Mouse (Mus musculus) gastrocnemius, postnatal 25 days (tissue): ENCODE data around the gene Etl4. TPM values are rescaled to one million over a fixed set of nuclear protein-coding genes. Genes with fewer than 3 reads are reported as not detected.

Source experiments
- DNase-seq: peaks from one replicate; pipeline ENCODE4 v3.0.0; 2022
- total RNA-seq, 2 experiments: library from RNA; stranded (reverse); gene quantifications; 1 replicate in 1 of 2; 2 replicates in 1 of 2; pipeline ENCODE4 v1.2.3; 2021

Etl4 gene
- total RNA-seq, 2 experiments from 2014 or later: 23.6 to 43.0 TPM

DNA sequence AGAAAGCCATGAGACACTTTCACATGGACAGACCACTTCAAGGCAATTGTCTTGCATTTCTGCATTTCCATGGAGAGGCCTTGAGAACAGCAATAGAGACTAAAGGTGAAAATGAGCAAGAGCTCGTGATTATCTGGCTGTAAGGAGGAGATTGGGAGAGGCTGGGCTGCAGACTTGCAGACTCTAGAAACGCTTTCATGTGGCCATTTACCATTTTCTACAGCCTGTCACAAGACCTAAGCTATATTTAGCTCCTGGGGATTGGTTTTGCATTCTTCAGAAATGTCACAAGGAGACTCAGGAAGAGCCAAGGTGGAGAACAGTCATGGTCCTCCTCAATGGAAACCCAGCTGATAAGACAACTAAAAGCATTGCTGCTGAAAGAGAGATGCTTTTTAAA is 801.4 kb downstream of the Etl4 start:
- no peak for DNase-seq

DNA sequence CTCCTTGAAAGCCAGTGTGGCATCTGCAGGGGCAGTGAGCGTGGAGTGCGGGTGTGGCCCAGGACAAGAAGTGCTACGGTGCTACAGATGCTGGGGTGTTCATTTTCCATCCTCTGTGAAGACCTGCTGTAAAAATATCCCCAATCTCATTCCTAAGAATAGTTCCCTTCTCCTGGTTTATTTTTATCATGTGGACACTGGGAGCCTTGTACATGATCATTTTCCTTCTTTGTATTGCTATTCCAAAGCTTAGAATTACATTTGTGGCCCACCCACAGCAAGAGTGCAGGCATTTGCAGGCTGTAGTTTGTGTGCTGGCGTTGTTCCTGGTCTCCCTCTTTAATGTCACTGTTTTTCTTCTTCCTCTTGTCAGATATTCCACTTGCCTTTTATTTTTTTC is 809.5 kb downstream of the Etl4 start:
- no peak for DNase-seq

DNA sequence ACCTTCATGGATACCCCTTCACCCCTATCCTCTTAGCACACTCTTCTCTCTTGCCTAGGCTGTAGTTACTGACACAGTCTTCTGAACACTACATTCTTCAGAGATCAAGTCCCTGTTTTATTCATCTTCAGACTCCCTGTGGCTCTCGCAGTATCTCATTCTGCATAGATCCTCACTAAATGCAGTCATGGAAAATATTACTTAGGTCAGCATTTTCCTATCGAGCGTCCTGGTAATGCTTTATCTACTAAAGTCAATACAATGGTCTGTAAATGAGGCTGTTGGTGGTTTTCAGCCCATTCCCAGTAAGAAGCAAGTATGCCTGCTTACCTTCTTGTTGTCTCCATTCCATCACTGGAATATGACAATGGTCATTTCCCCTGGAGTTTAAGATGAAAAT is 811.5 kb downstream of the Etl4 start:
- no peak for DNase-seq

DNA sequence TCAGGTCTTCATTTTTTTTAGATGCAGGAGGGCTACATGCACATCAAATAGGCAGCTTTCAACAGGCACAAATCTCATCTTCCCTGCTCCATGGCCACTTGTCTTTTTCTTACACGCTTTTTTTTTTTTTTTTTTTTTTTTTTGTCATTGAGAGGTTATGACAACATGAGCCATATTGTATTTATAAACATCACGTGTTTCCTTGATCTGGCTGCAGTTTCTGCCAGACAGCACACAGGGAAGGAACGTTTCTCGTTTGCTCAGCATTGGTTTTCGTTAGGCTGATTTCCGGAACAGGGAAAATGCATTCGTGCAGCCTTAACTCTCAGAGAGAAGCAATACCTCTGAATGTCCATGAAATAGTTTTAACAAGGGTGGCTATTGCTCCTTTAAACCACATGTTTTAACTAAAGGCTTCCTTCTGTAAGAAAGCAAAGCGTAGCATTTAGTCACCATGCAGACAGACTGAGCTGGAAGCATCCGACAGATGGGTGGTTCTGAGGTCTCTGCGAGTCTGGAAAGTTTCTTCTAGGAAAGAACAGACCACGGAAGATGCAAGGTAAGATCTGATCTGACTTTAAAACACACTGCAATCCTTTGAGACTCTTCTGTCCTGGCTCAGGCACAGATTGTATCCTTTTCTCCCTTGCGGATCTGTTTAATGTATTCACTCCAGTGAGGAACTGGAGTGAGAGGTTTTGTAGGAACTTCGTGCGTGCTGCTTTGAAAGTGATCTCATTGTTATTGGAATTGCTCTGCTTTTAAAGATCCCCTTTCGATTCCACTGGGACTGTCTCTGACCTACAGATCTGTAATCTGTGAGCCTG is 812.8 kb downstream of the Etl4 start:
- no peak for DNase-seq

DNA sequence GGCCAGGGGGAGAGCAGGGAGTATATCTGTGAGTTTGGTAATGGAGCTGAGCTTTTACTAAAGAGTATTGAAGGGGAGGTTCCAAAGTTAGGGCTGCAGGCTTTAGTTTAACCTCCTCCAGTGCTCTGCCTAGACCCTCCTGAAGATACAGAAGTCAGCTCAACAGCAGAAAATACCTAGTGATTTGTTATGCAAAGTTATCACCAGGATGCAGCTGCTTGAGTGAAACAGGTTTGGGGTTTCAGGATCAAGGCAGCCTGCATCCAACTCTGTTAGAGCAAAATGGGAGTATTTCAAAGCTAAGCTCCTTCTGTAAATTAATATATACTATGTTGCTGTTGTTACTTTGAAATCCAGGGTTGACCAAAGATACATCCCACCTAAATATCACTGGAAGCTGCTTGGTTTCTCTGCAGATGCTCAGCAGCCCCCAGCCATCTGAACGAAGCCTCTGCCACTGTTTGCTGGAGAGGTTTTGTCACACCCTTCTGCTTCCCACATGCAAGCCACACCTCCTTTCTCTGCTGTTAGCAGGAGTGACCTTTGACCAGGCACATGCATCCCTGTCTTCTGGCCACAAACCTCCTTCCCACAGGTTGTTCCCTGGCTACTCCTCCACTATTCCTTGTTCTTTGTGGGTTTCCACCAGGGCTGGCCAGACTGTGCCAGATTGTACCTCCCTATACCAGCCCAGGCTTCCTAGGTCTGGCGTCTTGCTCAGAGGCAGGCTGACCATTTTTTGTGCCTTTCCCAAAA is 814.6 kb downstream of the Etl4 start:
- no peak for DNase-seq

DNA sequence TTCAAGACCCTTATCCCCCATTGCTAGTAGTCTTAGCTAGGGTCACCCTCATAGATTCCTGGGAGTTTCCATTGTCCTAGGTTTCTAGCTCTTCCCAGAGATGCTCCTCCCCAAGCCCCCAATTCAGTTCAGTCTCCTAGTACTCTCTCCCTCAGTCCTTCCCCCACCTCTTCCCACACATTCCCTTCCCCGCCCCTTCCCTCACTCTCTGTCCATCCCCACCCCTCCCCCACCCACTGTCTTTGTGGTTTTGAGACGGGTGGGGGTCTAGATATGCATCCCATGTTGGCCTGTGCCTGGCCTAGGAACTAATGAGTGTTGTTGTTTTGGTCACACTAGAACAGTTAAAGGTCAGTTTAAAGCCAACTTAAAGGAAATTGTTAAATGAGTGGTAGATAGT is 817.4 kb downstream of the Etl4 start:
- no peak for DNase-seq

DNA sequence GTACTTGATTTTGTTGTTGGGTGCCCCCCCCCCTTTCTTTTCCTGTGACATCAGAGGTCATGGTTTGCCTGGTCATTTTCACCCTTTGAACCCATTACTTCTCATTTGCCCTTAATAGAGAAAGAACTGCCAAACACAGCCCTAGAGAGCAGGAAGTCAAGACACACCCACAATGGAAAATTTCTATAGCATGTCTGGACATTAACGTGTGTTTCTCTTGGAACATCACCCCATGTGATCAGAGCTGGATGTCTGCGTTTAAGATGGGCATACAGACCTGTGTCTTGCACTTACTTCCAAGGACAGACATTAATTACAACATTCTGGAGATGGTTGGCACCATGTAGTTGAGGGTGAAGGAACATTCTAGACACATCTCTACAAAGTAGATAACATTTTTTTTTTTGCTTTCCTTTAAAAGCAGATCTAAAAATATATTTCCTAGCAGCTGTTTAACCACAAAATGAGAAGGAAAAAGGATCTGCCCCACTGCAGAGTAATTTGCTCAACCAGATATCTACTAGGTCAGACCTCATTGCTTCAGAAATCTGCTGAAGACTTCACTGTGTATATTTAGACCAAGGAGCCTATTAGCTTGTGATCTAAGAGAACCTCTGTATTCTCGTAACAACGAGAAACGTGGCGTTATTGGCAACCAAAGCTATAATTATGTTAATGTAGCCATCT is 818.3 kb downstream of the Etl4 start:
- no peak for DNase-seq

DNA sequence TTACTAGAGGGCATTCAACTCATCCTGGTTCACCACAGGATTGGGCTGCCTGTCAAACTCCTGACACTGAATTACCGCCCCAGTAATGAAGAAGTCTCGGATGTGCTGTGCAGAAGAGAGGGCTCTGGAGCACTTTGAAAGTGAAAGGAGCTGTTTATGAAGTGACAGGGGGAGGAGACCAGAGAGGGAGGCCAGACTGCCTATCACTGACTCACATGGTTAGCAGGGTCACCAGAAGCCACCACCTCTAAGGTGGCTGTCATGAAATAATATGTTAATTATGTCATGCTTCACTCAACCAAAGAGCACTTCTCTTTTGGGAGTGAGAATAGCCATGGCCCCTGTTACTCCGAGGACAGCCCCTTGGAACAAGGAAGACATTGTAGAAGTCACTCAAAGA is 825.9 kb downstream of the Etl4 start:
- DNase-seq: no peak

DNA sequence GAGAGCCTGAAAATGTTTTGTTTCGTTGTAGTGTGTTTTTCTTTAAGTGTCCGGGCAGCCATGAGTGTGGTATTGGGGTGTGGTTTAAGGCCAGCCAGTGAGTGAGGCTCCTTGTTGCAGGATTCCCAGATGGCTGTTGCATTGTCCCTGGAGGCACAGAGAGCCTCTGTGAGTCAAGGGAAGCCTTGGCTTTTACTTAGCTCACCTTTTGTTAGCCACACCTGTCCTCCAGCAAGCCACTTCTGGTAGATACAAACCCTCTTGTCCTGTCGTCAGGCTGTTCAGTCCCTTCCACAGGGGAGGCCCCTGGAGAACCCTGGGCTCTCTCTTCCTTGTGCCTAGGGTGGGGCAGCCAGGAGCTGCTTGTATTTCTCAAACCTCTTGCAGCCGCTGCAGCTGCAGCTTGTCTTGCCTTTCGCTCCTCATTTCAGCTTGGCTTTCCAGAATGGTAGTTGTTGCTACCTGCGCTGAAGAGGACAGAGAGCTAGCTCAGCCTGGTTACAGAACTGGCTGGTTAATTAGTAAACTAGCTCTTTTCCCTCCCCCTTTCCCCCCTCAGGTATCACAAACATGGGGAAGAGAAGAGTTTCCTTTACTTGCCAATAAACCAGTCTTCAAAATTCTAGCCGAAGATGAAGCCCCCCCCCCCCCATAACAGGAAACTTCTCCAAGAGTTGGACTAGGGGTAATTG is 826.9 kb downstream of the Etl4 start:
- DNase-seq: no peak

DNA sequence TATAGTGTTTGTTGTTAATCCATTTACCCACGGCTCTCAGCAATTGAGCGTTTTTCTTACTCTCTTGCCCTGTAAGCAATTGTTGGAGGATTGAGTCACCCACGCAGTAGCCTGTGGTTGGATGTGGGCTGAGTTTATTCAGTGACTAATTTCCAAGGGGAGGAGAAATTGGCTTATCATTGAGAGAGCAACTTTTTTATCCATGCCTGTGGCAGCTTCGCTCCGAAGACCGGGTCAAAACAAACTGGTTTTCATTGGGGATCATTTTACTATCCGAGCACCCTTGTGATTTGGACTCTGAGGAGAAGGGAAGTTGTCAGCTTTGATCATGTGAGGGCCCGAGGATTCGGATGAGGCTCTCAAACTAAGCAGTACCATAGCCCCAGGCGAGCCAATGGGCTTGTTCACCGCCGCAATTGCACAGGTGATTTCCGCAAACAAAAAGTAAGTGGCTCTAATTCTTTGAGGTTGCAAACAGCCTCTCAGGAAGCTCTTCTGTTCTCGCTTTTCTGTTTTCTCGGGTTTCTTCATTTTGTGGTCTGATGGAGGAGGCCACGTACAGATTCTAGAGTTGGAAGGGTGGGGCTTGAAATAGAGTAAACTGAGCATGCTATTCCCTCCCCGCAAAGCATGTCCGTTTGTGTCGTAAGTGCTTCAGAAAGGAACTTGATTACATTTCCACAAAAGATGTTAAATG is 827.7 kb downstream of the Etl4 start:
- no peak for DNase-seq

DNA sequence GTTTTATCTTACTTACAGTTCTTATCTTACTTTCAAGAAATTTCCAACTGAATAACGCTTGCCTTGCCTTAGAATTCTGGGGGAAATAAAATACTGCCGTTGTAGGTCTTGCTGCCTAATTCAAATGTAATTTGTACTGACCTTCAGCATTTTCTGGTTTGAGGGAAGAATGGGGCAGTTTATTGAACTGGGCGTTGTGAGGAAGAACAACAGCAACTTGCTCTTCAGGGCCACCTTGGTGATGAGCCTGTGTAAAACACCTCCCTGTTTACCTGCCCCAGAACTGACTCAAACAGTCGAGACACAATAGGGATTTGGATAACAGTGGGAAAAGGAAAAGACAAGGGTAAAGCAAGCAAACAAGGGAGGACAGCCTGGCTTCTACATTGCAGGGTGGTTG is 828.3 kb downstream of the Etl4 start:
- no peak for DNase-seq

DNA sequence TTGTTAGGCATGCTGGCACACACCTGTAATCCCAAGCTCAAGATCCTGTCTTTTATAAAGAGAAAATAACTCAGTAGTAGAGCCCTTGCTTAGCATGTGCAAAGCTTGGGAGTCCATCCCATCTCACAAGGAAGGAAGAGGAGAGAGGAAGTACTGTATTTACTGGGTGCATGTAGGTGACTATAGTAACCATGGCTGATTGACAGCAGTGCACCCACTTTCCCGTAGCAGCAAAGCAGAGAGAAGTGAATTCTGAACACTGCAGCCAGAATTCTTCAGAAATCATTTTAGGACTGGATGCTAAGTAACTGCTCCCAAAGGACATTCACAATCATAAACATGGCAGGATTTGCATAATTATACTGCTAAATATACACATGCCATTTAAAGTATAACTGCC is 838.1 kb downstream of the Etl4 start:
- DNase-seq: no peak

DNA sequence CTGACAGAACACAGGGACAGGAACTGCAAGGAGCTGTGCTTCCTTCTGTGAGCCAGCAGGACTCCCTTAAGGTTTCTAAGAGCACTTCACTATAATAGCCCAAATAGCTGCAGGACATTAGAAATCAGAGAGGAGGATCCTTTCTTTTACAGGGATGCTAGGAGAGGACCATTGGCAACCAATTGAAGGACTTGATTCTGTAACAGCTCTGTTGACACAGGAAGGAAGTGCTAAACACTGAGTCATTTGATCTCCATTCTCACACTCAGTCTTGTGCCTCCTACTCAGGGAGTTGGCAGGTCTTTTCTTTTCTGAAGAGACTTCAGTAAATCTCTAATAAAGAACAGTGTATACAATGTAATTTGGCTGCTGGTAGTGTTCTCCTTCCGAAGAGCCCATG is 838.9 kb downstream of the Etl4 start:
- DNase-seq: no peak

DNA sequence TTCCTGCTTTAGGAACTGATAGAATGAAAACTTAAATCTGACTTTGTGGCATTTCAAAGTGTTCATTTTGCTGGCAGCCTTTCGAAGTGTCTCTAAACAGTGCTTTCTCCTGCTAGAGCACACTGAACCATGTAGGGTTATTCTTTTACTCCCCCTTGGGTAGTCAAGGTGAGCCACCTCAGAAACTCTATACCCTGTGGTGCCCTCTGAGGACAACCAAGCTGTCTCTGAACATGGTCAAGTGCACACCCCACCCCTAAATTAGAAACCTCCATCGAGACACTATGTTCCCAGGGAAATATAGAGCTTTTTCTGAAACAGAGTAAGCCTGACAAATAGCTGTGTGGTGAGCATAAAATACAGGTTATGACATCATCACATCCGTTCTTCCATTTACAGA is 840.1 kb downstream of the Etl4 start:
- no peak for DNase-seq

DNA sequence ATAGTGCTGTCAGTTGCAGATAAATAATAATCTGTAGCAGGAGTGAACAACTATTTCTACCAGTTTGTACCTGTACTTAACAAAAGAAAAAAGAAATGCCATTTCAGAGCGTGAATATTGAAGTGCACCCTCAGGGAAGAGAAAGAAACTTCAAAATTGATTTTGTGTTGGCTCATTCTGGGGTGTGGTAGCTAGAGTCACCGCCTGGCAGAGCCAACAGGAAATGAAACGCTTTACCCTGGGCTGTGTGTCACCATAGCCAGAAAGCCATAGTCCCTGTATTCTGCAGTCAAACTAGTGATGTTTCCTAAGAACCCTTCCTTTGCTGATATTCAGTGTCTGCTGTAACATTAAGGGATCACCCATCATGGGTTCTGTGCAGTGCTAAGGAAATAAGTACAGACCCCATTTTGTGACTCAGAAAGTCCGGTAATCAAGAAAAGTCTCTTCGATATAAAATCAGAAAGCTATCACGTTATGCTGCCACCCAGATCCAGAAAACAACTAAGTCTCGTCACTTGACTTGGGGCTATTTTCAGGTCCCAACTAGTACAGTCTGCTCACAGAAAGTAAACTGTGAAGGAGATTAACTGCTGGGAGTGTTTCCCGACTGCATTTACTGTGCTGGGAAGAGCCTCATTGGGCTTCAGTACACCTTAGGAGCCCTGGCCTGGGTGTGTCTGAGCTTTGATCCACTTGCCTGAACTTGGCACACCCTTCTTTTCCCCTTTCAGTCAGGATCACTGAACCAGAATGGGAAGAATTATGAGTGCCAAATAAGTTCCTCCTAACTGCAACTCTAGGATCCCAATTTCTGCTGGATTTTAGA is 843.9 kb downstream of the Etl4 start:
- DNase-seq: no peak

DNA sequence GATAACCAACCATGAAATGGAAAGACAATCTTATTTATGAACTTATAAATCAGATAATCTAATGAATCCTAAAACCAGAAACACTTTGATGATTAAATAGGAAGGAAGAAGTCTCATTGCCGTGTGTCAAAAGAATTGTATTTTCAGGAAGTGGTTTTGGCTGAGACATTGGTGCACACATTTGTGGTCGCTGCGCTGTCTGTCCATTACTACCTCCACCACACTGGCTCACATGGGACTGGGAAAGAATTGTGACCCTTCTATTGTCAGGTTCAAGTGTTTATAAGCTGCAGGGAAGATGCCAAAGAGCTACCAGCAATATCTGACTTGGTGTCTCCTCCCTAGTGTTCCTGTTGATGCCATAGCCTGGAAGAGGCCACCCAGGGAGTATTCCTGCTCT is 847.4 kb downstream of the Etl4 start:
- DNase-seq: no peak

DNA sequence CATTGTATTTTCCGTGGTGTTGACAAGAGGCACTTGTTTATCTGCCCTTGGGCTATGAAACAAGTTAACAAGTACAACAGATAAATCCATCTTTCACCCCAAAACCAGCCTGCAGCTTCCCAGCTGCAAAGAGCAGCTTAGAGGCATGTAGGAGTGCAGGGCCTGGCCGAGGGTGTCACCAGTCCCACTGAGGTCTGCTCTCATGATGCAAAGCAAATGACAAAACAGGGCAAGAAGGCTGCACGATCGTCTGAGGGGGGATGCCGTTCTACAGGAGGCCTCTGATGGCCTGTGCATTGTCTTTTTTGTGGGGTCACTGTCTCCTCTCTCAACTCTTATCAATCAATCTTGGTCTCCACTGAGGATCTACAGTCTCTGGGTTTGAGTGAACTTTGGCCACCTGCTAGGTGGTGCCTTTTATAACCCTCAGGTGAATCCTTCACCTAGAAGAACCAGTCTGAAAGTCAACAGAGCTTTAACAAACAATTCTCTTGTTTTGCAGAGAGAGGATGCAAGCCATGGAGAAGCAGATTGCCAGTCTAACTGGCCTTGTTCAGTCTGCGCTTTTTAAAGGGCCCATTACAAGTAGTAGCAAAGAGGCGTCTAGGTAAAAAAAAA is 849.6 kb downstream of the Etl4 start:
- DNase-seq: no peak

DNA sequence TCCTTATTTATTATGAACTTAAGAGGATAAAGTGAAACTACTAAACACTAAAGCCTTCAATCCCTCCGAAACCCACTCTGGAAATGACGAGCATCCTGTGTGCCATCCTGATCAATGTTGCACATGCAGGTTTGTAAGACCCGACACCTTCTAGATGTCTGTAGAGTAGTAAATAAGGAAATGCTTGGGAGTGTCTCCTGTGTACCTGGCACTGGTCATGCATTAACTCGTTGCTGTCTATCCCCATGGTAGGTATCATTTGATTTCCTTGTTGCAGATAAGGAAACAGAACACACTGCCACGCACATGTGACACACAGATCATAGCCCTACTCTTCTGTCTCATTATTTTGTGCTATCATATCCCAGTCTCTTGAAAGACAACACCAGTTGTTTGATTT is 851.7 kb downstream of the Etl4 start:
- DNase-seq: no peak

DNA sequence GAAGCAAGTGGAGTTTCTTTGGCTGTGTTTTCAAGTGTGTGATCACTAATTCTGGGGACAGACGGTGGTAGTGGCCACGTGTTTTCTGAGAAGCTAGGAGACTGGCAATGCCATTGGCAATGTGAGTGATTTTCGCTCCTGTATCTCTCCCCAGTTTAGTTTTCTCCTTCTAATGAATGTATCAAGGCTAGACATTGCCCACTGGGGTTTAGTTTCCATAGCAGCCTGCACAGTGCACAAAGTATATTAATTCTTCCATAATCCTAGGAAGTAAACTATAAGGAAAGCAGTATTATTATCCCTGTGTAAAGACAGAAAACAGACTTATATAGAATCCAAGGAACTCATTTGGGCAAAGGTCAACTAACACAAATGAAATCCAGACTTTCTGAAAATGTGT is 852.2 kb downstream of the Etl4 start:
- no peak for DNase-seq

DNA sequence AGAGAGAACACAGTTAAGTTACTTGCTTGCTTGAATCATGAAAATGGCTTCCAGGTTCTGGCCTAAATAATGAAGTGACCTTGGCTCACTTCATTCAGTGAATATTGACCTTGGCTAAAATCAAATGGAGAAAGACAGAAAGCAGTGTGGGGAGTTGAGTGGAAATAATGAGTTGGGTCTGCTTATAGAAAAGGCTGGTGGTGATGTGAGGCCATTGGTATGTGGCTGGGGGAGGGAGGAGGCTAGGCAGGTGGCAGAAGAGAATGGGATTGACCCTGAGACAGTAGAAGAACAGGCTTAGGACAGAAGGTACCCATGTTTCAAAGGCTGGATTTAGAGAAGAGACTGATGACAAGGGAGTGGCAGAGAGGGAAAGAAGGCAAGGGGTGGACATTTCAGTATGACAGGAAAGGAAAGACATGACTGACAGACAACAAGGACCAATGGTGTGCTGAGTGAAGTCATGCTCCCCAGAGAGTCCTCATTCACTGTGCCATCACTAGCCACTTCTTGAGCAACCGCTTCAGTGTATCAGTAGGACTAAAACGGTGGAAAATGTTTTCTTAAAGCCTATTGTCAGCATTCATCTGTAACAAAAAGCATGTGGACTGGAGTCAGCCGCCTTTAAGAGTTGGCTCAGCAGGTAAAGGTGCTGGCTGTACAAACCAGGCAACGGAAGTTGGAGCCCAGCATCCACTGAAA is 854.1 kb downstream of the Etl4 start:
- no peak for DNase-seq
